Mouse (Mus musculus) heart, embryonic 14.5 days (tissue): ENCODE results near the gene Arl4d. TPM values are rescaled to one million over a fixed set of nuclear protein-coding genes. Genes with fewer than 3 reads are reported as not detected.

Experiments used
- ATAC-seq: fragments of 200-750 bp; cut with Nextera tagmentation; 2 replicates; pipeline ENCODE4 v1.8.0; 2017; ENCODE audit warnings: low read depth, moderate TSS enrichment; ENCODE audit not compliant: insufficient number of reproducible peaks, insufficient read depth, low FRiP score
- H3K27ac ChIP-seq, 2 experiments: fragments of 200-500 bp in 1 of 2; fragments of 300-500 bp in 1 of 2; sonication (generic) in 1 of 2; replicated peaks in 1 of 2; 2 replicates each; pipeline ENCODE4 v1.5.1; 2012 to 2014; ENCODE audit warnings: low read depth in 2 of 2, low read length in 2 of 2, control low read depth in 1 of 2, mild to moderate bottlenecking in 1 of 2, mixed read lengths in 1 of 2; ENCODE audit not compliant: control insufficient read depth in 1 of 2, insufficient read depth in 1 of 2
- H3K27me3 ChIP-seq: fragments of 300-500 bp; sonication (generic); 2 replicates; pipeline ENCODE4 v1.6.1; 2014; ENCODE audit warnings: mild to moderate bottlenecking, low read length, control low read depth; ENCODE audit not compliant: control insufficient read depth, insufficient read depth
- H3K36me3 ChIP-seq: fragments of 300-500 bp; sonication (generic); 2 replicates; pipeline ENCODE4 v1.6.1; 2014; ENCODE audit warnings: mild to moderate bottlenecking, control low read depth, low read length, mixed read lengths; ENCODE audit not compliant: control insufficient read depth, insufficient read depth
- H3K4me1 ChIP-seq, 2 experiments: fragments of 200-500 bp in 1 of 2; fragments of 300-500 bp in 1 of 2; sonication (generic) in 1 of 2; 2 replicates each; pipeline ENCODE4 v1.6.1; 2012 to 2014; ENCODE audit warnings: low read length in 2 of 2, control low read depth in 1 of 2, mixed read lengths in 1 of 2; ENCODE audit not compliant: control insufficient read depth in 2 of 2, insufficient read depth in 2 of 2
- H3K4me2 ChIP-seq: fragments of 300-500 bp; sonication (generic); 2 replicates; pipeline ENCODE4 v1.6.1; 2014; ENCODE audit warnings: mild to moderate bottlenecking, low read length
- H3K4me3 ChIP-seq, 2 experiments: fragments of 200-500 bp in 1 of 2; fragments of 300-500 bp in 1 of 2; sonication (generic) in 1 of 2; 2 replicates each; pipeline ENCODE4 v1.5.1; 2012 to 2014; ENCODE audit warnings: low read length in 2 of 2, mild to moderate bottlenecking in 2 of 2, control low read depth in 1 of 2, low read depth in 1 of 2, moderate library complexity in 1 of 2; ENCODE audit not compliant: control insufficient read depth in 1 of 2, insufficient read depth in 1 of 2
- H3K9ac ChIP-seq: fragments of 300-500 bp; sonication (generic); 2 replicates; pipeline ENCODE4 v1.6.1; 2014; ENCODE audit warnings: mild to moderate bottlenecking, low read length
- H3K9me3 ChIP-seq: fragments of 300-500 bp; sonication (generic); 2 replicates; pipeline ENCODE4 v1.6.1; 2016; ENCODE audit warnings: low read length, control low read depth; ENCODE audit not compliant: control insufficient read depth
- WGBS: fragments of 180-500 bp; shearing (Covaris S2); extraction: QIAGEN DNeasy Blood & Tissue Kit; methylation state at CpG from one replicate; pipeline ENCODE4 v1.1.7; 2014; 5-methylcytosine and 5-hydroxymethylcytosine counted together
- polyA plus RNA-seq: library from polyadenylated mRNA; unstranded; fragments of >200 nt; fragmentation: Nextera tagmentation; extraction: Ambion mirVana; gene quantifications from 2 replicates; pipeline ENCODE4 v1.2.1, GENCODE M21; 2014

Gene Arl4d
- polyA plus RNA-seq, 1 experiment from 2014 or later, result 6.7 TPM

DNA sequence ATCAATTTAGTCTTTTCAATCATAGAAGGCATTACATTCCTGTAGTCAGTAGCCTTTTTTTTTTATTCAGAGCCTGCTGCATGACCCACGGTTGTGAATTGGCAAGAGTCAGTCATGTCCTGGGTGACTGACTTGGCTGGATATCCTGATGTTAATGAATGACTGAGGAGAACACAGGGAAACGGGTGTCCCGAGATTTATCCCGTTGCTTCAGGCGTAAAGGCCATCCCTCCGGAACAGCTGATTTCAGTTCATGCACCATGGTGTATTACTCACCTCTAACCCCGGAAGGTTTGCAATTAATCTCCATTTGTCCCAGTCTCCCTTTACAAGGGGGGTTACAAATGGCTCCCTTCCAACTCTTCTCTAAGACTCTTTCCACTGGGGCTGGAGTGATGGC lies 48.7 kb downstream of the Arl4d start:
- WGBS, result 68% methylated on average over 7 of the region's 7 CpGs
- H3K36me3 ChIP-seq, result no peaks in the 10 kb centered on the region
- no peak overlapping the region for H3K9ac ChIP-seq
- H3K27ac ChIP-seq, result no peak overlapping the region
- H3K4me1 ChIP-seq, result peaks cover 0 to 2% of the 10 kb centered on the region in 2 experiments; a peak in 2 of 4 replicates
- H3K4me3 ChIP-seq, result no peak overlapping the region
- no peaks in the 10 kb centered on the region for H3K9me3 ChIP-seq
- no peak overlapping the region for H3K4me2 ChIP-seq
- H3K27me3 ChIP-seq, result no peaks in the 10 kb centered on the region
- no peak for ATAC-seq

Other genes starting within 250 kb of the Arl4d start
- gene Aarsd1, start 247.9 kb upstream of the Arl4d start, polyA plus RNA-seq, result 42.2 and 45.4 TPM in 2 replicates
- gene Gm27029, start 240.7 kb upstream of the Arl4d start, polyA plus RNA-seq, result 10.2 and 17.4 TPM in 2 replicates
- 10.1 and 10.7 TPM in 2 replicates for gene Rundc1, start 240.5 kb upstream of the Arl4d start, polyA plus RNA-seq
- gene Ptges3l, start 240.2 kb upstream of the Arl4d start, polyA plus RNA-seq, result 81.7 and 96.0 TPM in 2 replicates
- 245 and 260 TPM in 2 replicates for gene Rpl27, start 223.2 kb upstream of the Arl4d start, polyA plus RNA-seq
- 17.1 and 17.3 TPM in 2 replicates for gene Ifi35, start 217.1 kb upstream of the Arl4d start, polyA plus RNA-seq
- 5.4 and 9.0 TPM in 2 replicates for gene Rnd2, start 200.5 kb upstream of the Arl4d start, polyA plus RNA-seq
- 24.7 and 31.6 TPM in 2 replicates for gene Vat1, start 199.3 kb upstream of the Arl4d start, polyA plus RNA-seq
- gene Brca1, start 113.6 kb upstream of the Arl4d start, polyA plus RNA-seq, result 7.5 and 8.3 TPM in 2 replicates
- gene Nbr1, start 113.4 kb upstream of the Arl4d start, polyA plus RNA-seq, result 62.6 and 70.0 TPM in 2 replicates
- 3.6 and 4.1 TPM in 2 replicates for gene Tmem106a, start 83.3 kb upstream of the Arl4d start, polyA plus RNA-seq
- not detected in 2 replicates for gene Gm11634, start 66.3 kb upstream of the Arl4d start, polyA plus RNA-seq
- 42.4 and 48.4 TPM in 2 replicates for gene Rdm1, start 38.3 kb upstream of the Arl4d start, polyA plus RNA-seq
- 18.5 and 21.2 TPM in 2 replicates for gene Dhx8, start 67.4 kb downstream of the Arl4d start, polyA plus RNA-seq
- gene Etv4, start 119.8 kb downstream of the Arl4d start, polyA plus RNA-seq, result 4.0 and 4.8 TPM in 2 replicates
- gene Meox1, start 228.8 kb downstream of the Arl4d start, polyA plus RNA-seq, result 13.8 and 13.9 TPM in 2 replicates